Mouse (Mus musculus) right cerebral cortex, postnatal 36 days (tissue): ENCODE results near the gene Ncbp3.

Source experiments
- DNase-seq, 2 experiments: peaks; one replicate each; pipeline ENCODE4 v3.0.0; 2022; ENCODE audit warnings: low spot score in 2 of 2, mixed read lengths in 1 of 2

Gene Ncbp3

GRCm38 (mm10) chr11:73047542-73047996 is at the start of gene Ncbp3:
Gene Ncbp3, plus strand, starts transcription at chr11:73047783.
- peak; percentile 91 to 95 for DNase-seq

- DNase-seq, result no peak
Measured at GRCm38 (mm10) chr11:72998771-72999170, 48.8 kb upstream of the Ncbp3 start, which contains the start of gene P2rx1. Gene P2rx1, plus strand, starts transcription at chr11:72999103.

- peak in 1 of 2 experiments; percentile 36 for DNase-seq
Measured at GRCm38 (mm10) chr11:73001029-73001428, 46.6 kb upstream of the Ncbp3 start.

- peak in 1 of 2 experiments; percentile 23 for DNase-seq
Measured at GRCm38 (mm10) chr11:73006377-73006776, 41.2 kb upstream of the Ncbp3 start.

GRCm38 (mm10) chr11:73007113-73007512 is 40.5 kb upstream of the Ncbp3 start:
- DNase-seq, result no peak

GRCm38 (mm10) chr11:73007698-73008481 is 39.7 kb upstream of the Ncbp3 start:
- peak in 1 of 2 experiments; percentile 42 for DNase-seq

GRCm38 (mm10) chr11:73008826-73009225 is 38.8 kb upstream of the Ncbp3 start:
- DNase-seq, result no peak

GRCm38 (mm10) chr11:73009531-73010274 is 37.9 kb upstream of the Ncbp3 start:
- no peak for DNase-seq

GRCm38 (mm10) chr11:73013981-73014380 is 33.6 kb upstream of the Ncbp3 start:
- no peak for DNase-seq

- DNase-seq, result peak; percentile 62 to 70
Measured at GRCm38 (mm10) chr11:73014831-73015344, 32.7 kb upstream of the Ncbp3 start.

- DNase-seq, result peak in 1 of 2 experiments; percentile 55
Measured at GRCm38 (mm10) chr11:73015391-73016102, 32.0 kb upstream of the Ncbp3 start.

- no peak for DNase-seq
Measured at GRCm38 (mm10) chr11:73016103-73016420, 31.5 kb upstream of the Ncbp3 start.

- peak; percentile 93 for DNase-seq
Measured at GRCm38 (mm10) chr11:73018471-73019146, 29.0 kb upstream of the Ncbp3 start, which contains the start of gene Camkk1. Gene Camkk1, plus strand, starts transcription at chr11:73019008.

- peak; percentile 89 to 90 for DNase-seq
Measured at GRCm38 (mm10) chr11:73019147-73019795, 28.3 kb upstream of the Ncbp3 start.

- peak; percentile 50 to 51 for DNase-seq
Measured at GRCm38 (mm10) chr11:73020953-73021800, 26.4 kb upstream of the Ncbp3 start.

- DNase-seq, result peak; percentile 89 to 94
Measured at GRCm38 (mm10) chr11:73023099-73023498, 24.5 kb upstream of the Ncbp3 start.

- DNase-seq, result no peak
Measured at GRCm38 (mm10) chr11:73023827-73024226, 23.8 kb upstream of the Ncbp3 start.

- DNase-seq, result no peak
Measured at GRCm38 (mm10) chr11:73024236-73024904, 23.2 kb upstream of the Ncbp3 start.

- DNase-seq, result no peak
Measured at GRCm38 (mm10) chr11:73026961-73027360, 20.6 kb upstream of the Ncbp3 start.
